ENCODE assay signal across 13 mouse cellular contexts in genomic region chr12:85533603-85534002, GRCm38 (mm10). TPM values are rescaled to one million over a fixed set of nuclear protein-coding genes. Genes with fewer than 3 reads are reported as not detected.
DNase-seq lines count a peak whose midpoint lies in the region; ATAC-seq and TF ChIP-seq lines count a peak whose summit lies in the region.
"Had no signal": no experiment of that assay in that cellular context is flagged by ENCODE, and none has a peak within 500 bp of the region (broad histone marks: within the 10 kb centered on the region; RNA-seq: fewer than 3 reads in every experiment).

No protein-coding gene starts in this region.

- TF ChIP-seq CTCF in bone marrow, adult 2 months (IDR thresholded peaks at IDR 0.05; ENCODE audit: control insufficient read depth, insufficient read depth, low read length): no peak

- no peak for ATAC-seq in embryonic facial prominence, embryonic 15.5 days (ENCODE audit: insufficient number of reproducible peaks, low FRiP score, low TSS enrichment, low read depth)
- no peak for ATAC-seq in limb, embryonic 15.5 days (ENCODE audit: insufficient number of reproducible peaks, low FRiP score, low TSS enrichment, low read depth)
- ATAC-seq: forebrain, embryonic 15.5 days had no signal

- WGBS in embryonic facial prominence, embryonic 15.5 days: 74% methylated on average over 3 of the region's 3 CpGs
- whole genome bisulfite sequencing in embryonic facial prominence, embryonic 10.5 days: 86% methylated on average over 3 of the region's 3 CpGs
- 81% methylated on average over 3 of the region's 3 CpGs for WGBS in limb, embryonic 15.5 days
- WGBS in limb, embryonic 10.5 days: 83% methylated on average over 3 of the region's 3 CpGs
- WGBS in bone marrow, adult 2 months: 52% methylated on average over 3 of the region's 3 CpGs

- H3K9me3 ChIP-seq in embryonic facial prominence, embryonic 15.5 days (replicated peaks): no peaks in the 10 kb centered on the region
- no peaks in the 10 kb centered on the region for H3K9me3 ChIP-seq in embryonic facial prominence, embryonic 10.5 days
- H3K9me3 ChIP-seq in limb, embryonic 15.5 days: no peaks in the 10 kb centered on the region
- H3K9me3 ChIP-seq in limb, embryonic 10.5 days (replicated peaks): no peaks in the 10 kb centered on the region
- H3K9me3 ChIP-seq: forebrain, embryonic 15.5 days; midbrain, embryonic 10.5 days had no signal

- H3K4me3 ChIP-seq in embryonic facial prominence, embryonic 15.5 days (replicated peaks): no peak overlapping the region
- no peak overlapping the region for H3K4me3 ChIP-seq in embryonic facial prominence, embryonic 10.5 days
- H3K4me3 ChIP-seq in limb, embryonic 15.5 days: no peak overlapping the region
- no peak overlapping the region for H3K4me3 ChIP-seq in limb, embryonic 10.5 days
- no peak overlapping the region for H3K4me3 ChIP-seq in bone marrow, adult 2 months (replicated peaks; ENCODE audit: control insufficient read depth, low read depth, low read length)
- H3K4me3 ChIP-seq: forebrain, embryonic 15.5 days; midbrain, embryonic 10.5 days had no signal

- no peaks in the 10 kb centered on the region for H3K27me3 ChIP-seq in embryonic facial prominence, embryonic 15.5 days
- no peaks in the 10 kb centered on the region for H3K27me3 ChIP-seq in embryonic facial prominence, embryonic 10.5 days (replicated peaks; ENCODE audit: low read depth, poor library complexity, severe bottlenecking)
- H3K27me3 ChIP-seq in limb, embryonic 15.5 days: no peaks in the 10 kb centered on the region
- H3K27me3 ChIP-seq in limb, embryonic 10.5 days (ENCODE audit: low read depth, poor library complexity, severe bottlenecking): no peaks in the 10 kb centered on the region
- H3K27me3 ChIP-seq: forebrain, embryonic 15.5 days had no signal

- TF ChIP-seq POLR2A in bone marrow, adult 2 months (IDR thresholded peaks at IDR 0.05; ENCODE audit: borderline replicate concordance, control insufficient read depth, low read depth, low read length): no peak

- H3K27ac ChIP-seq in embryonic facial prominence, embryonic 15.5 days (replicated peaks): 0 out of 2 replicates have a peak overlapping the region, but pooled peaks have one; percentile 82
- no peak overlapping the region for H3K27ac ChIP-seq in embryonic facial prominence, embryonic 10.5 days (replicated peaks)
- H3K27ac ChIP-seq in limb, embryonic 15.5 days: peak overlapping the region; percentile 55; the same call in 1 of the 2 replicates
- no peak overlapping the region for H3K27ac ChIP-seq in limb, embryonic 10.5 days
- peak overlapping the region; percentile 3; the same call in 1 of the 2 replicates for H3K27ac ChIP-seq in bone marrow, adult 2 months (ENCODE audit: control insufficient read depth, insufficient read depth, low read depth, low read length, poor library complexity)
- H3K27ac ChIP-seq: forebrain, embryonic 15.5 days; midbrain, embryonic 10.5 days had no signal

- peaks cover 17% of the 10 kb centered on the region for H3K4me1 ChIP-seq in embryonic facial prominence, embryonic 15.5 days
- H3K4me1 ChIP-seq in embryonic facial prominence, embryonic 10.5 days: no peaks in the 10 kb centered on the region
- H3K4me1 ChIP-seq in limb, embryonic 15.5 days: peaks cover 11% of the 10 kb centered on the region
- H3K4me1 ChIP-seq in limb, embryonic 10.5 days: no peaks in the 10 kb centered on the region
- peaks cover 3% of the 10 kb centered on the region for H3K4me1 ChIP-seq in bone marrow, adult 2 months (ENCODE audit: control insufficient read depth, insufficient read depth, low read length)
- H3K4me1 ChIP-seq: forebrain, embryonic 15.5 days; midbrain, embryonic 10.5 days had no signal

- no peak for DNase-seq in embryonic facial prominence, embryonic 10.5 days (ENCODE audit: low spot score)
- DNase-seq in limb, embryonic 10.5 days (ENCODE audit: low spot score): no peak
- DNase-seq in lung, postnatal 36 days: peak; percentile 23
- no peak for DNase-seq in ovary, postnatal 14 days (ENCODE audit: low spot score)
- DNase-seq in frontal cortex, postnatal 36 days (ENCODE audit: low spot score in 2 of 2): no peak
- DNase-seq: adrenal gland, postnatal 25 days; cerebellum, adult 11 months; right cerebral cortex, postnatal 4 days had no signal

- H3K9ac ChIP-seq in embryonic facial prominence, embryonic 15.5 days: no peak overlapping the region
- H3K9ac ChIP-seq in limb, embryonic 15.5 days: no peak overlapping the region
- H3K9ac ChIP-seq: forebrain, embryonic 15.5 days had no signal

- H3K36me3 ChIP-seq in embryonic facial prominence, embryonic 15.5 days: no peaks in the 10 kb centered on the region
- H3K36me3 ChIP-seq in embryonic facial prominence, embryonic 10.5 days (replicated peaks): no peaks in the 10 kb centered on the region
- no peaks in the 10 kb centered on the region for H3K36me3 ChIP-seq in limb, embryonic 15.5 days
- no peaks in the 10 kb centered on the region for H3K36me3 ChIP-seq in limb, embryonic 10.5 days
- H3K36me3 ChIP-seq: forebrain, embryonic 15.5 days; midbrain, embryonic 10.5 days had no signal

- H3K4me2 ChIP-seq in embryonic facial prominence, embryonic 15.5 days (replicated peaks): no peak overlapping the region
- H3K4me2 ChIP-seq in limb, embryonic 15.5 days: no peak overlapping the region
- H3K4me2 ChIP-seq: forebrain, embryonic 15.5 days had no signal

RNA-seq across cellular contexts. Expression of gene Fos, which starts 59.9 kb away (rescaled TPM):
- 22.7 and 23.9 TPM in 2 replicates for polyA plus RNA-seq in embryonic facial prominence, embryonic 15.5 days (2015; fragmentation: Nextera tagmentation; extraction: Ambion mirVana)
- polyA plus RNA-seq in embryonic facial prominence, embryonic 10.5 days (2016; fragmentation: Nextera tagmentation; extraction: Ambion mirVana): 1.4 and 1.8 TPM in 2 replicates
- polyA plus RNA-seq in limb, embryonic 15.5 days (2015; fragmentation: Nextera tagmentation; extraction: Ambion mirVana): 38.8 and 48.3 TPM in 2 replicates
- 0.76 and 0.80 TPM in 2 replicates for polyA plus RNA-seq in limb, embryonic 10.5 days (2016; fragmentation: Nextera tagmentation; extraction: Ambion mirVana)
- polyA plus RNA-seq in bone marrow, adult 2 months (2011; ENCODE audit: insufficient read depth, insufficient read length, low replicate concordance, missing spikeins): 8.6 TPM in 1 of 2 replicates, not detected in the other

Comparison
In these comparisons a context has a peak if more than half of its experiments do, and no peak if none do; other contexts are left out.
1. H3K27ac ChIP-seq: peak in embryonic facial prominence, embryonic 15.5 days (single experiment), limb, embryonic 15.5 days (single experiment) and bone marrow, adult 2 months (single experiment); none in embryonic facial prominence, embryonic 10.5 days (single experiment) and limb, embryonic 10.5 days (single experiment).